Mouse (Mus musculus) olfactory bulb, adult 2 months (tissue): ENCODE measurements around the gene Dmp1. TPM values are rescaled to one million over a fixed set of nuclear protein-coding genes. Genes with fewer than 3 reads are reported as not detected.

Source experiments
- H3K27ac ChIP-seq: fragments of 200-500 bp; 2 replicates; pipeline ENCODE4 v1.5.1; 2012; ENCODE audit warnings: low read depth, low read length; ENCODE audit not compliant: insufficient read depth
- H3K4me1 ChIP-seq: fragments of 200-500 bp; 2 replicates; pipeline ENCODE4 v1.6.1; 2012; ENCODE audit warnings: low read length; ENCODE audit not compliant: control insufficient read depth, insufficient read depth
- H3K4me3 ChIP-seq: fragments of 200-500 bp; 2 replicates; pipeline ENCODE4 v1.5.1; 2012; ENCODE audit warnings: mild to moderate bottlenecking, low read depth, low read length, moderate library complexity; ENCODE audit not compliant: insufficient read depth
- CTCF ChIP-seq: fragments of 200-500 bp; IDR thresholded peaks from 2 replicates; pipeline ENCODE4 v1.5.1; 2012; ENCODE audit warnings: low read depth, mild to moderate bottlenecking, low read length, moderate library complexity; ENCODE audit not compliant: insufficient read depth
- POLR2A ChIP-seq: fragments of 200-500 bp; IDR thresholded peaks from 2 replicates; pipeline ENCODE4 v1.6.1; 2012; ENCODE audit warnings: mild to moderate bottlenecking, low read depth, low read length, moderate library complexity; ENCODE audit not compliant: insufficient read depth
- WGBS: fragments of 180-500 bp; shearing (Covaris S2); methylation state at CpG from one replicate; pipeline ENCODE4 v1.1.7; 2018; 5-methylcytosine and 5-hydroxymethylcytosine counted together
- polyA plus RNA-seq: library from polyadenylated mRNA; stranded (reverse); fragments of >200 nt; gene quantifications from 2 replicates; pipeline ENCODE4 v1.2.4, GENCODE M21; 2012; ENCODE audit warnings: low replicate concordance; ENCODE audit not compliant: missing spikeins, insufficient read depth, insufficient read length

Dmp1 gene
- polyA plus RNA-seq, 1 experiment, result not detected

- H3K4me1 ChIP-seq, result no peaks in the 10 kb centered on the region
- H3K4me3 ChIP-seq, result no peak overlapping the region
- no peak overlapping the region for H3K27ac ChIP-seq
- WGBS, result 89% methylated on average over 2 of the region's 2 CpGs
- TF ChIP-seq POLR2A, result no peak
These were observed 41.8 kb downstream of the Dmp1 start for GRCm38 (mm10) chr5:104244261-104244660.

DNA sequence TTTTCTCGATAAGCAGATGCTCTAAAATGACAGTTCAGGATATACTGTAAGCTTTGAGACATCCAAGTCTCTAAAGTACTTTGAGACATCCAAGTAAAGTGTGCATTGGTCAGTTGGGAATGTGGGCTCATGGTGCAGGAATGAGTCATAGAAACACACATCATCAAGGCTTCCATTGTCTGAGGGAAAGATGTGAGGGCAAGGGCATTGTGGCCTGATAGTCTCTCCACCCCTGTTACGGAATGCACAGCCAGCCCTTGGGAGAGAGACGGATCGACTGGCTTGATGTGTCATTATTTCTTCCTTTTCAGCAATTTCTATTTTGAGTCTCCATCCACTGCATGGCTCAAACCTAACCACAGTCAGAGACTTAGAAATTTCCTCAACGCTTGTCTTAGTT lies 49.4 kb downstream of the Dmp1 start:
- TF ChIP-seq CTCF (no peak), POLR2A (no peak)
- 83% methylated on average over 5 of the region's 5 CpGs for WGBS
- Histone ChIP-seq H3K4me3 (no peak overlapping the region), H3K4me1 (no peaks in the 10 kb centered on the region), H3K27ac (no peak overlapping the region)

DNA sequence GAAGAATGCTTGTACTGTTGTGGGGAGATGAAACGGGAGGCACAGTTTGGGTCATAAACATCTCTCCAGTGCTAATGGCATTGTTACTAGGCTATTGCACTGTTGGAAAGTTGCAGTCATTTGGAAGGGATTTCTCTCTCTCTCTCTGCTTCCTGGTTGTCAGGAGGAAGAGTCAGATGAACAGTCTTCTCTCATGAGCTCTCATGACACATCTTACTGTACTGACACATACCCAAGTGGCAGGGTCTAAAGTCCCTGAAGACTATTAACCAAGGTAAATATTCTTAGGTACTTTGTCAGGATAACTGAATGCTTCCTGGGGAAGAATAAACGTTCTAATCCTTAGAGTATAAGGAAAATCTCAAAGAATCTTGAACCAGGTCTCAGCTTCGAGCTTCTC lies 54.2 kb downstream of the Dmp1 start:
- 69% methylated on average over 3 of the region's 3 CpGs for WGBS
- H3K4me3 ChIP-seq, result no peak overlapping the region
- TF ChIP-seq CTCF (no peak), POLR2A (no peak)
- H3K4me1 ChIP-seq, result no peaks in the 10 kb centered on the region
- H3K27ac ChIP-seq, result no peak overlapping the region

- Histone ChIP-seq H3K27ac (no peak overlapping the region), H3K4me3 (no peak overlapping the region), H3K4me1 (0 out of 2 replicates have a peak, but pooled peaks cover 3% of the 10 kb centered on the region)
- 63% methylated on average over 4 of the region's 4 CpGs for WGBS
- TF ChIP-seq CTCF, result no peak
- no peak for TF ChIP-seq POLR2A
These were observed 59.6 kb downstream of the Dmp1 start for GRCm38 (mm10) chr5:104261908-104262461.

GRCm38 (mm10) chr5:104263014-104263776 lies 60.8 kb downstream of the Dmp1 start:
- Histone ChIP-seq H3K27ac (no peak overlapping the region), H3K4me3 (no peak overlapping the region), H3K4me1 (0 out of 2 replicates have a peak, but pooled peaks cover 3% of the 10 kb centered on the region)
- TF ChIP-seq CTCF (no peak), POLR2A (no peak)
- WGBS, result 88% methylated on average over 13 of the region's 13 CpGs

Other genes starting within 250 kb of the Dmp1 start
- gene Hsd17b13, start 225.2 kb upstream of the Dmp1 start, polyA plus RNA-seq, result not detected in 2 replicates
- not detected in 2 replicates for gene Hsd17b11, start 180.7 kb upstream of the Dmp1 start, polyA plus RNA-seq
- gene Nudt9, start 156.3 kb upstream of the Dmp1 start, polyA plus RNA-seq, result not detected in 2 replicates
- gene Gm17660, start 125.0 kb upstream of the Dmp1 start, polyA plus RNA-seq, result not detected in 2 replicates
- gene Sparcl1, start 88.9 kb upstream of the Dmp1 start, polyA plus RNA-seq, result 627 and 723 TPM in 2 replicates
- gene Dspp, start 31.9 kb upstream of the Dmp1 start, polyA plus RNA-seq, result not detected in 2 replicates
- gene Ibsp, start 96.6 kb downstream of the Dmp1 start, polyA plus RNA-seq, result not detected in 2 replicates
- gene Mepe, start 122.7 kb downstream of the Dmp1 start, polyA plus RNA-seq, result not detected in 2 replicates
- gene Spp1, start 232.5 kb downstream of the Dmp1 start, polyA plus RNA-seq, result not detected in 2 replicates